Mouse (Mus musculus): ENCODE measurements around the gene Exoc3l. TPM values are rescaled to one million over a fixed set of nuclear protein-coding genes. Genes with fewer than 3 reads are reported as not detected.
"Not testable (repeated sequence)": the region's sequence is repeated elsewhere in the genome, so short reads cannot be mapped to it uniquely, and the experiment has no call there.

Exoc3l gene
- total and polyA plus RNA-seq, 2 experiments from 2014 or later = 2.4 to 8.0 TPM

DNA sequence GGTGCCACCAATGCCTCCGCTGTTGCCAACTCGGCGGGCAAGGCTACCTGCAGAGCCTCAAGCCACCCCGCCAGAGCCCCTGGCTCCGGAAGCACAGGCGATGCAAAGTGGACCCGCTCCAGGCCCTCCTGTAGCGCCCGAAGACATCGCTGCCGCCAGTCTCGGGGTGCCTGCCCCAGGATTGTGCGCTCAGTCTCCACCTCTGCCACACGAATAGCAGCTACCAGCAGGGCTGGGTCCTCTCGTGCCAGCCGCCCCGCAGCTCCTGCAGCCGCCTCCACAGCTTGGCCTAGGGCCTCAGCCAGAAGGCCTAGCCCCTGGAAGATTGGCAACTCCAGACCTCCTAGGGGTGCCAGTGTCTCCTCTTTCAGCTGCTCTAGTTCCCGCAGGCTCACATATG is 2.5 kb downstream of the Exoc3l start:
- no peak overlapping the region for H3K4me3 ChIP-seq (ENCODE audit: low read length)
- H3K27me3 ChIP-seq (ENCODE audit: insufficient read depth, low read length) = no peaks in the 10 kb centered on the region
- no peak for ATAC-seq
- no peak for DNase-seq (ENCODE audit: low spot score)
- H3K27ac ChIP-seq = no peak overlapping the region
- TF ChIP-seq CTCF (IDR thresholded peaks at IDR 0.05; ENCODE audit: low read depth) = no peak
- H3K4me2 ChIP-seq (ENCODE audit: low read depth, low read length) = no peak overlapping the region
- H3K36me3 ChIP-seq (ENCODE audit: insufficient read depth, low read length) = no peaks in the 10 kb centered on the region
- peaks cover 15% of the 10 kb centered on the region for H3K4me1 ChIP-seq (ENCODE audit: insufficient read depth, low read length)
- WGBS = 54% methylated on average over 19 of the region's 19 CpGs
- H3K9ac ChIP-seq (replicated peaks; ENCODE audit: low read length) = no peak overlapping the region
- no peaks in the 10 kb centered on the region for H3K9me3 ChIP-seq (ENCODE audit: low read length)

DNA sequence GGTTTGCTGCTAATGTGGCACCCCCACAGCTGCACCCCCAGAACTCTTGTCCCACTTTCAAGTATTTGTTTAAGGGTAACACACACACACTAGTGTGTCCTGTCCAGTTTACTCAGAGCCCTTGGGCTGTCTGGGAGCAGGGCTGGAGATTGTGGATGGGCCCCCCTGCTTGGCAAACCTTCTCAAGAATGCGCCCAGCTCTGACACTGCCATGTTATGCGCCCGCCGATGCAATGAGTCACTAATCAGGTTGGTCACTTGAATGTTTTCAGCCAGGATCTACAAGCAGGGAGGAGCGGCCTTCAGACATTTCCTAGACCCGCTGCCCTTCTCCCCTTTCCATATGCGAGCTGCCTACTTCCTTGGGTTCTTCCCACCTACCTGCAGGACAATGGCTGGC is 3.4 kb downstream of the Exoc3l start:
- Histone ChIP-seq H3K27me3 (ENCODE audit: insufficient read depth, low read length) (no peaks in the 10 kb centered on the region), H3K9me3 (ENCODE audit: low read length) (no peaks in the 10 kb centered on the region), H3K27ac (no peak overlapping the region), H3K4me2 (ENCODE audit: low read depth, low read length) (no peak overlapping the region), H3K4me1 (ENCODE audit: insufficient read depth, low read length) (peaks cover 13% of the 10 kb centered on the region), H3K36me3 (ENCODE audit: insufficient read depth, low read length) (no peaks in the 10 kb centered on the region), H3K9ac (replicated peaks; ENCODE audit: low read length) (no peak overlapping the region), H3K4me3 (ENCODE audit: low read length) (no peak overlapping the region)
- 85% methylated on average over 7 of the region's 7 CpGs for WGBS
- ATAC-seq (no peak), DNase-seq (ENCODE audit: low spot score) (no peak)
- no peak for TF ChIP-seq CTCF (IDR thresholded peaks at IDR 0.05; ENCODE audit: low read depth)

DNA sequence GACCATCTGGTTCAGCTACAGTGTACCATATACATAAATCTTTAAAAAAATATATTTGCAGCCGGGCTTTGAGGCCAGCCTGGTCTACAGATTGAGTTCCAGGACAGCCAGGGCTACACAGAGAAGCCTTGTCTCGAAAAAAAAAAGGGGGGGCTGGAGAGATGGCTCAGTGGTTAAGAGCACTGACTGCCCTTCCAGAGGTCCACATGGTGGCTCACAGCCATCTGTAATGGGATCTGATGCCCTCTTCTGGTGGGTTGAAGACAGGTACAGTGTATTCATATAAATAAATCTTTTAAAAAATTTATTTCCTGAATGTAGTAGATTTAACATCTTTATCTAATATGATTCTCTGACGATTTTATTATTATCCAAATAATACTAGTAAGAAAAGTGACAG is 4.1 kb downstream of the Exoc3l start:
- not testable (repeated sequence) for H3K9me3 ChIP-seq (ENCODE audit: low read length); H3K9ac ChIP-seq (replicated peaks; ENCODE audit: low read length); H3K4me3 ChIP-seq (ENCODE audit: low read length); H3K27ac ChIP-seq; H3K4me1 ChIP-seq (ENCODE audit: insufficient read depth, low read length); H3K27me3 ChIP-seq (ENCODE audit: insufficient read depth, low read length); ATAC-seq; H3K36me3 ChIP-seq (ENCODE audit: insufficient read depth, low read length); H3K4me2 ChIP-seq (ENCODE audit: low read depth, low read length); DNase-seq (ENCODE audit: low spot score)
- TF ChIP-seq CTCF (IDR thresholded peaks at IDR 0.05; ENCODE audit: low read depth) = peak; percentile 24; the same call in 1 of the 2 replicates
- WGBS = 70% methylated on average over 3 of the region's 3 CpGs

DNA sequence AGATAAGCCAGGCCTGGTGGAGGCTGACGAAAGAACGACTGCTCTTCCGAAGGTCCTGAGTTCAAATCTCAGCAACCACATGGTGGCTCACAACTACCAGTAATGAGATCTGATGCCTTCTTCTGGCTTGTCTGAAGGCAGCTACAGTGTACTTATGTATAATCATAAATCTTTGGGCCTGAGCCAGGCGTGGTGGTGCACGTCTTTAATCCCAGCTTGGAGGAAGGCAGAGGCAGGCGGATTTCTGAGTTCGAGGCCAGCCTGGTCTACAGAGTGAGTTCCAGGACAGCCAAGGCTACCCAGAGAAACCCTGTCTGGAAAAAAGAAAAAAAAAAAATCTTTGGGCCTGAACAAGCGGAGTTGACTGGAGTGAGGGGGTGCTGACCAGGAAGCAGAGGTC is 4.5 kb downstream of the Exoc3l start:
- H3K27ac ChIP-seq; H3K36me3 ChIP-seq (ENCODE audit: insufficient read depth, low read length): not testable (repeated sequence)

DNA sequence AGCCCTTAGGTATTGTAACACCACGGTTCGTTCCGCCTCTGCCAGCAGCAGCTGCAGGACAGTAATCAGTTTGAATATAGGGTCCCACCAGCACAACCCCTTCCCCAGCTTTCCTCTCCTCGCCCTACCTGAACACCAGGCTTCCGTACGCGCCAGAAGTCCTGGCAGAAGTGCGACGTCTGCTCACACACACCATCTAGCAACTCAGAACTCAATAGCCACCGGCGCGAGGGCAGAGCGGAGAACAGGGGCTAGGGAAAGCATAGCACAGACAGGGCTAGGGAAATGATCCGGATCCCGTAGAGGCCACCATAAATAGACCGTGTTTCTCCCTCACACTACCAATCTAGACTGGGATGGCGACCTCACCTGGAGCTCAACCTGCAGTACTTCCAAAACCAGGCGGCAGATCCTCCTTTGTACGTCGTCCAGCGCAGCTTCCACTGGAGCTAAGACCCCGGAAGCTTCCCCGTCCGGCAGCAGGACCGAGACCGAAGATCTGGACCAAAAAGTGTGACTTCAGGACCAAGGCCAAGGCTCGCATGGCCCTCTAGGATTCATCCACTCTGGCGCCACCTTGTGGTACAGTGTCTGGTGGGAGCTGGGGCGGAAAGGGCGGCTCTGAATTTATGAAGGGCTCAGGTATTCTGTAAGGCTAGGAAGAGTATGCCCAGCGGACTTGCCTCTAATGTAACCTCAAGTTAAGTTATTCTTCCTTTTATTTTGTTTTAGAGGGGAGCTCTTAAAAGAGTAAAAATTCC is 5.2 kb downstream of the Exoc3l start:
- Histone ChIP-seq H3K4me3 (ENCODE audit: low read length) (peak overlapping the region; percentile 54), H3K27ac (no peak overlapping the region), H3K9me3 (ENCODE audit: low read length) (no peaks in the 10 kb centered on the region), H3K36me3 (ENCODE audit: insufficient read depth, low read length) (no peaks in the 10 kb centered on the region), H3K27me3 (ENCODE audit: insufficient read depth, low read length) (no peaks in the 10 kb centered on the region), H3K4me1 (ENCODE audit: insufficient read depth, low read length) (peaks cover 14% of the 10 kb centered on the region; the same call in 1 of the 2 replicates), H3K4me2 (ENCODE audit: low read depth, low read length) (peak overlapping the region; percentile 72), H3K9ac (replicated peaks; ENCODE audit: low read length) (no peak overlapping the region)
- peak; percentile 90 for DNase-seq (ENCODE audit: low spot score)
- WGBS = 4% methylated on average over 31 of the region's 31 CpGs
- ATAC-seq = no peak
- peak; percentile 92 for TF ChIP-seq CTCF (IDR thresholded peaks at IDR 0.05; ENCODE audit: low read depth)

More for the DNA sequence above, 4.5 kb downstream of the Exoc3l start:
- peaks cover 11% of the 10 kb centered on the region; the same call in 1 of the 2 replicates for H3K4me1 ChIP-seq (ENCODE audit: insufficient read depth, low read length)
- H3K9me3 ChIP-seq (ENCODE audit: low read length); H3K27me3 ChIP-seq (ENCODE audit: insufficient read depth, low read length); ATAC-seq; H3K9ac ChIP-seq (replicated peaks; ENCODE audit: low read length); H3K4me2 ChIP-seq (ENCODE audit: low read depth, low read length); H3K4me3 ChIP-seq (ENCODE audit: low read length); DNase-seq (ENCODE audit: low spot score): not testable (repeated sequence)
- 85% methylated on average over 8 of the region's 8 CpGs for WGBS

DNA sequence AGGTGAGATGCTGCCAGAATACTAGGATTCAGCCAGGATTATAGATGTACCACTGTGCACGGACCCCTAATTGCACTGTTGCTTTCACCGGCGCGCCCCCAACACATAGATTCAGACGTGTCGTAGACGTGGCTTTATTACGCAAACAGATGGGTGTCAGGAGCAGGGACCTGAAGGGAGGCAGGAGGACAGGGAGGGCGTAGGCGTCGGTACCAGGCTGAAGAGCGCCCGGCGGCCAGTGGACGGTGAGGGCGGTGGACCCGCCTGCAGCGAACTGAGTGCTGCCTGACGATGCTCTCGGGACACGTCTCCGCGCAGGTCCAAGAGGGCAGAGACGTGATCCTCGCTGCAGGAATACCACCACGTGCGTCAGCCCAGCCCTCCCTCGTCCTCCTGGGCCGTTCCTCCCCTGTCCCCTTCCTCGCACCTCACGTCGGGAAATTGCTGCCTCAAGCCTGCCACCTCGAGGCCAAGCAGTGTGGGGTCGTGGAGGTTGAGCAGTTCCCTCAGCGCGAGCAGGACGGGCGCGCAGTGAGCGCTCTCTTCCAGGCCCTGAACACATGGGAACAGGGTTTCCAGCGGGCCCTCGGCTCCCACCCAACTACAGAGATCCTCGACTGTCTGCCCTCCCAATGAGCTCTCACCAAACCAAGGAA is 6.0 kb downstream of the Exoc3l start, which contains the start of gene 4931428F04Rik:
4931428F04Rik (minus strand) TSS at position 60 of the 656 bp plus-strand sequence.
- Histone ChIP-seq H3K36me3 (ENCODE audit: insufficient read depth, low read length) (no peaks in the 10 kb centered on the region), H3K4me1 (ENCODE audit: insufficient read depth, low read length) (peaks cover 18% of the 10 kb centered on the region; the same call in 1 of the 2 replicates), H3K27me3 (ENCODE audit: insufficient read depth, low read length) (no peaks in the 10 kb centered on the region), H3K9ac (replicated peaks; ENCODE audit: low read length) (peak within 1 kb of the TSS; percentile 74), H3K9me3 (ENCODE audit: low read length) (no peaks in the 10 kb centered on the region), H3K4me3 (ENCODE audit: low read length) (peak within 1 kb of the TSS; percentile 54), H3K27ac (peak within 1 kb of the TSS; percentile 94), H3K4me2 (ENCODE audit: low read depth, low read length) (peak within 1 kb of the TSS; percentile 72)
- ATAC-seq = peak; percentile 16
- peak; percentile 69 for DNase-seq (ENCODE audit: low spot score)
- 1% methylated on average over 43 of the region's 43 CpGs for WGBS
- peak; percentile 76 for TF ChIP-seq CTCF (IDR thresholded peaks at IDR 0.05; ENCODE audit: low read depth)
